Mouse (Mus musculus) embryonic fibroblast, embryonic 13.5 days (primary cell): ENCODE results near the gene Polq. TPM values are rescaled to one million over a fixed set of nuclear protein-coding genes. Genes with fewer than 3 reads are reported as not detected.

Experiments used
- H3K27ac ChIP-seq: 2 replicates; pipeline ENCODE4 v1.5.1; 2012; ENCODE audit warnings: low read length, control low read depth, inconsistent platforms; ENCODE audit not compliant: insufficient read depth
- H3K4me1 ChIP-seq: 2 replicates; pipeline ENCODE4 v1.6.1; 2011; ENCODE audit warnings: low read length; ENCODE audit not compliant: control insufficient read depth, insufficient read depth
- H3K4me3 ChIP-seq: 2 replicates; pipeline ENCODE4 v1.5.1; 2011; ENCODE audit warnings: mild to moderate bottlenecking, control low read depth, low read length; ENCODE audit not compliant: insufficient read depth
- CTCF ChIP-seq: IDR thresholded peaks from 2 replicates; pipeline ENCODE4 v1.5.1; 2011; ENCODE audit warnings: mild to moderate bottlenecking, control low read depth, low read length, moderate library complexity, borderline replicate concordance; ENCODE audit not compliant: insufficient read depth
- POLR2A ChIP-seq: IDR thresholded peaks from 2 replicates; pipeline ENCODE4 v1.6.1; 2011; ENCODE audit warnings: low read depth, mild to moderate bottlenecking, control low read depth, low read length, moderate library complexity
- polyA plus RNA-seq: library from polyadenylated mRNA; stranded (reverse); fragments of >200 nt; gene quantifications from 2 replicates; pipeline ENCODE4 v1.2.4, GENCODE M21; 2011; ENCODE audit warnings: low read depth; ENCODE audit not compliant: missing spikeins, insufficient read length

Polq gene
- 5.6 and 5.7 TPM in 2 replicates for polyA plus RNA-seq

DNA sequence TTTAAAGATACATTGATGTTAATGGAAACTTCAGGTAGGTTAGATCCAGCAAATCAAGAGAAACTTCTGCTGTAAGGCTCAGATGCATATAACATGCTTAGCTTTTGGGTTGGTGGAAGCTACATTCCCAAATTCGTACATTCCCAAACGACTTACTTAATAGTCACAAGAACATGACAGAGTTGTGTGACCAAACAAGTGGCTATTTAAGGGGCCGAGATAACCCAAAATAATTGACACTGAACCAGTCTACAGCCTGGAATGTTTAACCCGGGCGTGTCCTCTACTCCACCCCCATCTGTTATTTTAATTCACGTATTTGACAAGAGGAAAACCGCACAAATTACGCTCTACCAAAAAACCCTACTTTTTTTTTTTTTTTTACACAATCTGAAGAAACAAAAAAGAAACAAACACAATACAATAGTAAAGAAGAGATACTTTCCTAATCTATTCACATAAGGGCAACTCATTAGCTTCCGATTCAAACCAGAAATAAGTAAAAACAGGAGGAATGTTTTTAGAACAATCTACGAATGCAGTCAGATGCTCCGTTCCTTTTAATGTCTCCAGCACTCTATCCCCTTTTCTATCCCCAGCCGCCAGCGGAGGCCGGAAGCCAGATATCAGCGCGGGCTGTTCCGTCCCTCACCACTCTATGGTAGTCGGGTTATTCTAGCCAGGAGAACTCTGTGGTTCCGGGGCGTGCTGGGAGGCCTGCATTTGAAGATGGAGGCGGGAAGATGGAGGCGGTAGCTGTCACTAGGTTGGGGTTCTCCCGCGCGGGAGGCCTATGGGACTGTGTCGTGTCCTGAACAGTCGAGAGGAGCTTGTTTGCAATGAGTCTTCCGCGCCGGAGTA, at the start of gene Polq:
TSS of gene Polq (plus strand) at position 726 of the 861 bp plus-strand sequence.
- TF ChIP-seq POLR2A (peak; percentile 48; the same call in 1 of the 2 replicates), CTCF (no peak)
- Histone ChIP-seq H3K4me3 (peak within 1 kb of the TSS; percentile 93), H3K4me1 (peaks cover 2% of the 10 kb centered on the region; the same call in 1 of the 2 replicates), H3K27ac (peak within 1 kb of the TSS; percentile 53; the same call in 1 of the 2 replicates)

GRCm38 (mm10) chr16:36963415-36963814, 48.2 kb upstream of the Polq start:
- H3K4me1 ChIP-seq, result no peaks in the 10 kb centered on the region
- no peak overlapping the region for H3K4me3 ChIP-seq
- TF ChIP-seq CTCF, result no peak
- no peak for TF ChIP-seq POLR2A
- H3K27ac ChIP-seq, result no peak overlapping the region

DNA sequence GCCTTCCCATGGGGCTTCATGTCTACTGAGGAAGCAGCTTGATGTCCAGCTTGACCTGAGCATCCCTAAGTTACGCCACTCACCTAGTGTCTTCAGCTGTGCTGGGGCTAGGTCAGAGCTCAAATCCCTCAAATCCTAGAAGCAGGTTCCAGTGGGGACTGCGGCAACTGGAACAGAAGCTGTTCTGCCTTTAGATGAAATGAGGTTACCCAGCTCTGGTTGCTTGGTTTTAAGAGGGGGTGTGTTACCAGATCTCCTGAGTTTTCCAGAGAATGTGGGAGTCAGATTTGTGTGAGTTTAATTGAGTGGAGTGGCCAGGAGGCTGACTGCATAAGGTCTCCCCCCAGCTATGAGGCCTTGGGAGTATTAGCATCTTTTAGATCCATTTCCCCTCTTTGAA, 32.5 kb upstream of the Polq start:
- Histone ChIP-seq H3K4me3 (no peak overlapping the region), H3K27ac (no peak overlapping the region), H3K4me1 (no peaks in the 10 kb centered on the region)
- no peak for TF ChIP-seq CTCF
- no peak for TF ChIP-seq POLR2A

DNA sequence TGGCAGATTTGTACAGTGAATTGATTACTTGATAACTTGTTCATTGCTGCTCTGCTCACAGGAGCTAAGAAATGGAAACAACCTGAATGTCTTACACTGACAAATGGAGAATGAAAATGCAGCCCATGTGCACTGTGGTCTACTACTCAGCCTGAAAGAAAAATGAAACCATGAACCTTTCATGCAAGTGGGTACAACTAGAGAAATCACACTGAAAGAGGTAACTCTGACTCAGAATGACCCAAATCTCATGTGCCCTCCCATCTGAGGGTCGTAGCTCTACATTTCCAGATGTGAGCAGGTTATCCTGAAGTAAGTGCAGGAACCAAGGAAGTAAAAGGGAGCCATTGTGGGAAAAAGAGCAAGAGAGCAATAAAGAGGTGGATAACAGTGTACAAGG, 27.8 kb upstream of the Polq start:
- Histone ChIP-seq H3K4me3 (no peak overlapping the region), H3K4me1 (no peaks in the 10 kb centered on the region), H3K27ac (no peak overlapping the region)
- TF ChIP-seq CTCF (no peak), POLR2A (no peak)

- Histone ChIP-seq H3K4me1 (no peaks in the 10 kb centered on the region), H3K27ac (no peak overlapping the region), H3K4me3 (no peak overlapping the region)
- TF ChIP-seq CTCF, result no peak
- no peak for TF ChIP-seq POLR2A
Observed at GRCm38 (mm10) chr16:36985636-36986042, 25.9 kb upstream of the Polq start.

DNA sequence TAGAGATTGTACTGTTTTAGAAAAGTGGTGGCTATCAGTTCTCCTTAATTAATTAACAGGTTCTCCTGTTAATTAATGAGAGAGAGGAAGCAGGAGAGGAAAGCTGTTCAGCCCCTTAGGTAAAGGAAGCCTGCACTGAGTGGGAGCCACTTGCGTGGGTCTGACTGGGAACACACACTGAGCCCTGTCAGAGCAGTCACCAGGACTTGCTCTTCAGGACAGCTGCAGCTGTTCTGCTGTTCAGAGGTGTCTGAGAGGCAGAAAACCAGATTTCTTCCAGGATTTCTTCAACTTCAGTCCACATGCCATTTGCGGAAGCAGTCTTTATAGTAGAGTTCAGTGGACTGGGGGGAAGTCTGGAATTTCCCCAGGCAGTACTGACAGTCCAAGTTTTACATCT, 24.2 kb upstream of the Polq start:
- no peaks in the 10 kb centered on the region for H3K4me1 ChIP-seq
- no peak overlapping the region for H3K4me3 ChIP-seq
- H3K27ac ChIP-seq, result no peak overlapping the region
- TF ChIP-seq CTCF (no peak), POLR2A (no peak)

GRCm38 (mm10) chr16:36988066-36988465, 23.5 kb upstream of the Polq start:
- TF ChIP-seq POLR2A, result no peak
- TF ChIP-seq CTCF, result no peak
- H3K27ac ChIP-seq, result no peak overlapping the region

GRCm38 (mm10) chr16:36989493-36989892, 22.1 kb upstream of the Polq start:
- TF ChIP-seq POLR2A (no peak), CTCF (no peak)
- no peak overlapping the region for H3K4me3 ChIP-seq
- H3K4me1 ChIP-seq, result no peaks in the 10 kb centered on the region
- no peak overlapping the region for H3K27ac ChIP-seq

More at GRCm38 (mm10) chr16:36988066-36988465, 23.5 kb upstream of the Polq start:
- no peak overlapping the region for H3K4me3 ChIP-seq
- no peaks in the 10 kb centered on the region for H3K4me1 ChIP-seq

DNA sequence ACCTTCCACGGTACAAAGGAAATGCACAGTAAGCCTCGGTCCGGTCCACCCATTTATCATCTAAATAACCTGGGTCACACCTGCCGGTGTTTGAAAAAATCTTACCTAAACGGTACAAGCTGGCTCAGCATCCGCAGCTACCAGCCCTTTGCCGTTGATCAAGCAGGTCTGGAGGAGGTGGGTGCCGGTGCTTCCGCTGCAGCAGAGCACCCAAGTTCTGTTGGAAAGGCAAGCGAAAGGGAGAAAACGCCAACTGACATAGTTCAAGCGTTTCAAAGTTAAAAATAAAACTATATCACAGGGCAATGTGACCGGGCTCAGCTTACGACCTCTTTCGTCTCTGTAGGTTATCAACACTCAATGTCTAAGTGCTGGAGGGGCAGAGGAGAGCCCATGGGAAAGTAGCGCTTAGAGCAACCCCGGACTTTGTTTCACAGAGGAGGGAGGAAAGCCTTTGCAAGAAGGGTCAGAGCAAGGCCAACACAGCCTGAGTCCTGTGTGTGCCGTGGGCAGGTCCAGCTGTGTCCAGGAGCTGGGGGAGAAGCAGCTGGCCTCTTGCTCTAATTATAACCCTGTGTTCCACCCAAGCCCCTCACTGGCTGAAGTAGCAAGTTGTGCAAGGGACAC, 21.5 kb upstream of the Polq start, which contains the start of gene Fbxo40:
TSS of gene Fbxo40 (minus strand) at position 469 of the 627 bp plus-strand sequence.
- no peak within 1 kb of the TSS for H3K27ac ChIP-seq
- H3K4me1 ChIP-seq, result no peaks in the 10 kb centered on the region
- no peak for TF ChIP-seq CTCF
- no peak within 1 kb of the TSS for H3K4me3 ChIP-seq

- Histone ChIP-seq H3K27ac (no peak overlapping the region), H3K4me1 (no peaks in the 10 kb centered on the region), H3K4me3 (no peak overlapping the region)
- no peak for TF ChIP-seq CTCF
- no peak for TF ChIP-seq POLR2A
Observed at GRCm38 (mm10) chr16:36997650-36998049, 13.9 kb upstream of the Polq start.
